ENCODE assay signal across 7 mouse cellular contexts in the genomic region with DNA sequence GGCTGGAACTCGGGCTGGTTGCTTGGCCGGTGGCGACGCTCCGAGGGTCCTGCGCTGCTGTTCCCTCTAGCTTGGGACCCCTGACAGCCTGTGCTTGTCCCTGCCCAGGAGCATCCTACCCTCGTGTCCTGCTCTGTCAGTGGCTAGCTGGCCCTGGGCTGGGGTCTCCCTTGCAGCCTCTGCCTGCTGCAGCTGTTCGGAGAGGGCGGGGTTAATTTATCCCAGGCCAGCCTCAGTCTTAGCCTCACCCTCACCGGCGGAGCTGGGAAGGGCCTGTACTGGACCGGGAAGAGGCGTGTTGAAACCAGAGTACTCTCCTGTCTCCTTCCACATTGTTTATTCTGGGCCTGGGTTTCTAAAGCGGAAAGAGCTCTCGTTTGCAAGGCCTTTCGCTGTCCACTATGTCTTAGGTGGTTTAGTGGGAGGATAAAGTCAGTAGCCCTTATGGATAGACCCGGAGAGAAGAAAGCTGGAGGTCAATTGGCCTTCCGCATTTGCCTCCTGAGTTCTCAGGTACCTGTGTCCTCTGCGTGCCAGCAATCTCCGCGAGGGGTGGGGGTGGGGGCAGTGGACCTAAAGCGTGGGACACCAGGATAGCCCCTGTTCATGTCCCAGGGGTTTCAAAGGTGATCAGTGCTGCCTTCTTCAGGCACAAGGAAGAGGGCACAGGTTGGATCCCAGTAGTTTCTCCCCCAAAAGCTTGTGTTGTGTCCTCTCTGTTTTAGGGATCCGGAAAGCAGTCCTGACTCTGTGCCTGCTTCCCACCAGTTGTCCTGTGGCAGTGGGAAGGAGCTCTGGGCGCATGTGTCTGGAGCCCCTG. TPM values are rescaled to one million over a fixed set of nuclear protein-coding genes. Genes with fewer than 3 reads are reported as not detected.
DNase-seq lines count a peak whose midpoint lies in the region; ATAC-seq and TF ChIP-seq lines count a peak whose summit lies in the region.

No protein-coding gene starts in this region.

- H3K4me1 ChIP-seq in kidney, embryonic 15.5 days, result peaks cover 27% of the 10 kb centered on the region

- H3K36me3 ChIP-seq in C2C12 (ENCODE audit: control insufficient read depth, insufficient read depth), result peaks cover 12% of the 10 kb centered on the region
- H3K36me3 ChIP-seq in kidney, embryonic 15.5 days, result no peaks in the 10 kb centered on the region

- peaks cover 59% of the 10 kb centered on the region for H3K79me2 ChIP-seq in C2C12 (ENCODE audit: control insufficient read depth, insufficient read depth)

- ATAC-seq in kidney, embryonic 15.5 days (replicated peaks; ENCODE audit: low FRiP score), result peak; percentile 26; the same call in 1 of the 2 replicates

- no peak overlapping the region for H3K27ac ChIP-seq in kidney, embryonic 15.5 days

- peak overlapping the region; percentile 97 for H3K4me2 ChIP-seq in kidney, embryonic 15.5 days

- H3K9ac ChIP-seq in kidney, embryonic 15.5 days, result peak overlapping the region; percentile 62

- peak; percentile 61 for DNase-seq in Muller cell, postnatal 12 days (ENCODE audit: inconsistent ontology term)
- peak; percentile 75 to 78 for DNase-seq in heart, adult 18-20 months
- peak; percentile 76 for DNase-seq in lung, postnatal 25 days (ENCODE audit: low spot score)
- DNase-seq in right cerebral cortex, adult 2 months (ENCODE audit: low spot score in 2 of 2), result no peak
- no peak for DNase-seq in T-cell, adult 2 months (ENCODE audit: low spot score)

- peak overlapping the region; percentile 99 for H3ac ChIP-seq in C2C12 (ENCODE audit: control insufficient read depth, insufficient read length, low read depth)

- TF ChIP-seq CTCF in C2C12 (IDR thresholded peaks at IDR 0.05; ENCODE audit: control insufficient read depth, insufficient read depth, insufficient read length), result no peak

- peak overlapping the region; percentile 83 for H3K4me3 ChIP-seq in C2C12 (ENCODE audit: insufficient read depth, poor library complexity, severe bottlenecking)
- peak overlapping the region; percentile 64 for H3K4me3 ChIP-seq in kidney, embryonic 15.5 days (replicated peaks)

- H3K79me3 ChIP-seq in C2C12 (ENCODE audit: low read depth), result peaks cover 50% of the 10 kb centered on the region

- H3K9me3 ChIP-seq in kidney, embryonic 15.5 days (replicated peaks), result no peaks in the 10 kb centered on the region

- 6% methylated on average over 24 of the region's 24 CpGs for WGBS in kidney, embryonic 15.5 days

- H3K27me3 ChIP-seq in C2C12 (ENCODE audit: control insufficient read depth, insufficient read depth, insufficient read length), result no peaks in the 10 kb centered on the region
- peaks cover 27% of the 10 kb centered on the region for H3K27me3 ChIP-seq in kidney, embryonic 15.5 days

TF ChIP-seq in C2C12, 6 proteins besides CTCF, POLR2A, EP300 and RAD21:
- TF ChIP-seq CEBPB (IDR thresholded peaks at IDR 0.05; ENCODE audit: low read depth), result no peak
- TF ChIP-seq MYOG (IDR thresholded peaks at IDR 0.05; ENCODE audit: control insufficient read depth, extremely low read depth, insufficient read length), result no peak
- TF ChIP-seq FOSL1 (IDR thresholded peaks at IDR 0.05; ENCODE audit: insufficient read depth, low read length, poor library complexity, severe bottlenecking), result no peak
- peak; percentile 41 for TF ChIP-seq MYOD1 (IDR thresholded peaks at IDR 0.05; ENCODE audit: control insufficient read depth, insufficient read length, low read depth)

RNA-seq across cellular contexts. Expression of gene Mical2, which starts 1.0 kb away (rescaled TPM):
- polyA plus RNA-seq in C2C12 (2012; fragmentation: generic; extraction: Trizol), result 76.9 TPM
- 10 to 100 TPM; 80.4 to 85.1 TPM for total RNA-seq in heart, adult 18-20 months (2021)
- 7.3 and 7.5 TPM in 2 replicates for polyA plus RNA-seq in kidney, embryonic 15.5 days (2015; fragmentation: Nextera tagmentation; extraction: Ambion mirVana)

Comparison
In these comparisons a context has a peak if more than half of its experiments do, and no peak if none do; other contexts are left out.
1. DNase-seq: peak in Muller cell, postnatal 12 days (single experiment), heart, adult 18-20 months (2 of 2) and lung, postnatal 25 days (single experiment); none in right cerebral cortex, adult 2 months (0 of 2) and T-cell, adult 2 months (single experiment).